Mouse (Mus musculus) CD8-positive naive resting alpha-beta T cell, adult 57 days (primary cell): ENCODE measurements around the gene Psmd14. TPM values are rescaled to one million over a fixed set of nuclear protein-coding genes. Genes with fewer than 3 reads are reported as not detected.

Experiments used
- total RNA-seq: library from RNA; stranded (reverse); gene quantifications from one replicate; pipeline ENCODE4 v1.2.4, GENCODE M21; 2023

The Psmd14 gene
- 75.8 TPM for total RNA-seq

GRCm38 (mm10) chr2:61711108-61712040 is at the start of gene Psmd14:
Psmd14 (plus strand) TSS chr2:61711694.

GRCm38 (mm10) chr2:61802656-61803251 is 91.3 kb downstream of the Psmd14 start, which contains the start of gene Tbr1:
Tbr1 (plus strand) TSS chr2:61802930.

Other genes starting within 250 kb of the Psmd14 start
- 63.5 TPM for gene Tank, start 133.1 kb upstream of the Psmd14 start, total RNA-seq
- 1.6 TPM for gene Tbr1, start 91.2 kb downstream of the Psmd14 start, total RNA-seq